Mouse (Mus musculus): ENCODE results near the gene Fpr1. TPM values are rescaled to one million over a fixed set of nuclear protein-coding genes. Genes with fewer than 3 reads are reported as not detected.

Gene Fpr1
- polyA plus RNA-seq, 1 experiment from 2014 or later: 0.30 TPM

GRCm38 (mm10) chr17:17829052-17829785 is 54.5 kb downstream of the Fpr1 start:
- no peak for ATAC-seq
- H3K9me3 ChIP-seq (ENCODE audit: control insufficient read depth, low read length): no peaks in the 10 kb centered on the region
- peak overlapping the region; percentile 87 for H3K4me3 ChIP-seq (ENCODE audit: low read length)
- H3K4me2 ChIP-seq (ENCODE audit: low read length): peak overlapping the region; percentile 84
- peaks cover 27% of the 10 kb centered on the region for H3K4me1 ChIP-seq (ENCODE audit: control insufficient read depth, insufficient read depth, low read depth, low read length)
- H3K27ac ChIP-seq (ENCODE audit: low read depth, low read length): peak overlapping the region; percentile 100
- H3K9ac ChIP-seq (ENCODE audit: low read depth, low read length): peak overlapping the region; percentile 98
- 0 out of 2 replicates have a peak, but pooled peaks cover 3% of the 10 kb centered on the region for H3K36me3 ChIP-seq (ENCODE audit: control insufficient read depth, insufficient read depth, low read length)
- 3% methylated on average over 6 of the region's 6 CpGs for WGBS
- H3K27me3 ChIP-seq (replicated peaks; ENCODE audit: control insufficient read depth, insufficient read depth, low read length): no peaks in the 10 kb centered on the region

DNA sequence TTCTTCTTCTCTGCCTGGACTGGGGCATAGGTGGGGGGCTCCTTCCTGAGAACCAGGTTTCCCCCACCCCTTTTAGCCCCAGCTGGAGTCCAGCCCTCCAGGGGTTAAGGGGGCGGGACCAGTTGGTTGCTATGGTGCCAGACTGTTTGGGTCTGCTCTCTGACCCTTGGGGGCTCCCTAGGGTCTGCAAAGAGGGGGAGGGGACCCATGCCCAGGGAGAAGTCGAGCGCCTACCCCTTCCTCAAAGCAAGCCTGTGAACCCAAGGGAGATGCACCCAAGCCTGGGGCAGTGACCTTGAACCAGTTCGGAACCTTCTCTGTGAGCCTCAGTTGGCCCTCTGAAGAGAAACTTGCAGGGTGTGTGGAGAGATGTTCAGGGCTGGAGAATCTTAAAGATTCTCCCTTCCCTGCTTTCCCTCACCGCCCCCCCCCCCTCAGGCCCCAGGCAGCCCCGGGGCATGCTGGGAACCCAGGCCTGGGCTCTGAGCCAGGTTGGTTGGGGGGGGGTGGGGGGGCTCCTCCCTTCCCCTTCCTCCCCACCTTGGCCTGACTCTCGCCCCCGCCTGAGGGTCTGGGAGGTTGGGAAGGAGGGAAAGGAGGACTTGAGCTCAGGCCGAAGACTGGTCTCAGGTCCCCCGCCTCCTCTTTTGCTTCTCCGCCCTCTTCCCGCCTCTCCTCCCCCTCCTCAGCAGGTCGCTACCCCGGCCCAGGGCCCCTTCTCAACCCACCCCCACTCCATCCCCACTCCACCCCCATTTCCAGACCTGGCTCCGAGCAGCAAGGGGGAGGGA is 55.4 kb downstream of the Fpr1 start:
- Histone ChIP-seq H3K27me3 (replicated peaks; ENCODE audit: control insufficient read depth, insufficient read depth, low read length) (no peaks in the 10 kb centered on the region), H3K9ac (ENCODE audit: low read depth, low read length) (peak overlapping the region; percentile 98), H3K27ac (ENCODE audit: low read depth, low read length) (peak overlapping the region; percentile 100), H3K4me1 (ENCODE audit: control insufficient read depth, insufficient read depth, low read depth, low read length) (peaks cover 22% of the 10 kb centered on the region), H3K4me3 (ENCODE audit: low read length) (peak overlapping the region; percentile 87), H3K9me3 (ENCODE audit: control insufficient read depth, low read length) (no peaks in the 10 kb centered on the region), H3K4me2 (ENCODE audit: low read length) (peak overlapping the region; percentile 84), H3K36me3 (ENCODE audit: control insufficient read depth, insufficient read depth, low read length) (0 out of 2 replicates have a peak, but pooled peaks cover 3% of the 10 kb centered on the region)
- 1% methylated on average over 12 of the region's 15 CpGs for WGBS
- ATAC-seq: peak; percentile 46

- Histone ChIP-seq H3K9ac (ENCODE audit: low read depth, low read length) (peak overlapping the region; percentile 98), H3K9me3 (ENCODE audit: control insufficient read depth, low read length) (no peaks in the 10 kb centered on the region), H3K4me3 (ENCODE audit: low read length) (peak overlapping the region; percentile 87), H3K27ac (ENCODE audit: low read depth, low read length) (peak overlapping the region; percentile 100), H3K4me1 (ENCODE audit: control insufficient read depth, insufficient read depth, low read depth, low read length) (peaks cover 22% of the 10 kb centered on the region), H3K4me2 (ENCODE audit: low read length) (peak overlapping the region; percentile 84), H3K27me3 (replicated peaks; ENCODE audit: control insufficient read depth, insufficient read depth, low read length) (no peaks in the 10 kb centered on the region), H3K36me3 (ENCODE audit: control insufficient read depth, insufficient read depth, low read length) (0 out of 2 replicates have a peak, but pooled peaks cover 3% of the 10 kb centered on the region)
- ATAC-seq: peak; percentile 16
- WGBS: under 1% methylated on average over 13 of the region's 13 CpGs
These were observed 56.0 kb downstream of the Fpr1 start for GRCm38 (mm10) chr17:17827658-17828190.

DNA sequence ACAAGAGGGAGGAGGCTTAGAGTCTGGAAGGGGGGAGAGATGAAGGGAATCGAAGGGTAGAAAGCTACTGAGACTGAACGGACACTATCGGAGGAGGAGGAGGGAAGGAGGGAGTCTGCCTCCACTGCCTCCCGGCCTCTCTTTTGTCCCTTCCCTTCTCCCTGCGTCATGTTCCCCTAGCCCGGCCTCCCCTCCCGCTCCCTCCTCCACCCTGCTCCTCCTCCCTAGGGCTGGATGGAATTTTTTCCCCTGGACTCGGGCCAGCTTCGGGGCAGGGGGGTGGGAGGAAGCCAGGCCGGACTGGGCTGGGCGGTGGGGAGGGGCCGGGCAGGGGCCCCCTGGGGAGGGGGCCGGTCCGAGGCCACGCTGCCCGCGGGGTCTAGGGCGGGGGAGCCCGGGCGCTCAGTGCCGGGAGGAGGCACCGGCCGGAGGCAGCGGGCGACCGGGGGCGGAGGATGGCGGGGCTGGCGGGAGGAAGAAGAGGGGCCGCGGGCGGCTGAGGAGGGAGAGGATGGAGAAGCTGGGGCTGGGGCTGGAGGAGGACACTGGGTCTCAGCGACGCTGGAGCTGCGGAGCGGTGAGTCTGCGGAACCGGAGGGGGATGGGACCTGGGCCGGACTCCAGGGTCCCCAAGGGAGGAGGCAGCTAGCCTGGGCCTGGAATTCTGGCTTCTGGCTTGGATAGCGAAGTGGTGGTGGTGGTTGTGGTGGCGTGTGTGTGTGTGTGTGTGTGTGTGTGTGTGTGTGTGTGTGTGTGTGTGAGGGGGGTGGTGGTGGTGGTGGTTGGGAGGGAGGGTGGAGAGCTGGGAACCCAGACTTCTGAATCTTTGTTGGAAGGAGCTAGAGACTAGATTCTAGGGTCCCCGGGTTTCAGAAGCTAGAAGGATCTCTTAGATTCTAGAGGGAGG is 56.7 kb downstream of the Fpr1 start, which contains the start of gene Spaca6:
Gene Spaca6 (plus strand): TSS at position 408 of the 907 bp plus-strand sequence.
- peak; percentile 84 for ATAC-seq
- peak within 1 kb of the TSS; percentile 84 for H3K4me2 ChIP-seq (ENCODE audit: low read length)
- no peaks in the 10 kb centered on the region for H3K27me3 ChIP-seq (replicated peaks; ENCODE audit: control insufficient read depth, insufficient read depth, low read length)
- no peaks in the 10 kb centered on the region for H3K9me3 ChIP-seq (ENCODE audit: control insufficient read depth, low read length)
- WGBS: under 1% methylated on average over 41 of the region's 42 CpGs
- H3K27ac ChIP-seq (ENCODE audit: low read depth, low read length): peak within 1 kb of the TSS; percentile 100
- H3K4me1 ChIP-seq (ENCODE audit: control insufficient read depth, insufficient read depth, low read depth, low read length): peaks cover 22% of the 10 kb centered on the region
- no peaks in the 10 kb centered on the region for H3K36me3 ChIP-seq (ENCODE audit: control insufficient read depth, insufficient read depth, low read length)
- H3K4me3 ChIP-seq (ENCODE audit: low read length): peak within 1 kb of the TSS; percentile 87
- H3K9ac ChIP-seq (ENCODE audit: low read depth, low read length): peak within 1 kb of the TSS; percentile 98

MicroRNA genes within 50 kb of the gene (microRNA counts, 519-probe panel; counts per million panel counts)
- 3,846 counts per million, percentile 96 among the panel's probes with 10 or more counts for microRNA mmu-let-7e
- microRNA mmu-miR-125a-3p: 2,731 counts per million, percentile 72 among the panel's probes with 10 or more counts
- 4,264 counts per million, percentile 99 among the panel's probes with 10 or more counts for microRNA mmu-miR-125a-5p
- 3,408 counts per million, percentile 89 among the panel's probes with 10 or more counts for microRNA mmu-miR-99b

Small RNA genes within 50 kb of the gene (microRNA-seq; reads per million reads assigned to microRNA genes)
- gene Gm25927 (not detected), gene Mir125a (5,308 reads per million, percentile 91 among the genes with 10 or more reads in this experiment), gene Mir99b (20,921 reads per million, percentile 98 among the genes with 10 or more reads in this experiment), gene Mirlet7e (not detected)

Other genes with a start within 250 kb of the Fpr1 start
- not detected in 2 replicates for gene Vmn2r90, start 180.2 kb downstream of the Fpr1 start, polyA plus RNA-seq (2015; fragmentation: Nextera tagmentation; extraction: Ambion mirVana)
- 24.4 and 24.6 TPM in 2 replicates for gene Spaca6, start 56.8 kb downstream of the Fpr1 start, polyA plus RNA-seq (2015; fragmentation: Nextera tagmentation; extraction: Ambion mirVana)
- 1.7 TPM in 2 replicates for gene Has1, start 28.7 kb downstream of the Fpr1 start, polyA plus RNA-seq (2015; fragmentation: Nextera tagmentation; extraction: Ambion mirVana)
- 0.31 and 0.41 TPM in 2 replicates for gene Fpr2, start 3.9 kb upstream of the Fpr1 start, polyA plus RNA-seq (2015; fragmentation: Nextera tagmentation; extraction: Ambion mirVana)
- gene Fpr3, start 3.9 kb upstream of the Fpr1 start, polyA plus RNA-seq (2015; fragmentation: Nextera tagmentation; extraction: Ambion mirVana): not detected in 2 replicates
- gene Fpr-rs4, start 137.8 kb upstream of the Fpr1 start, polyA plus RNA-seq (2015; fragmentation: Nextera tagmentation; extraction: Ambion mirVana): not detected in 2 replicates
- 0.03 TPM in 1 of 2 replicates, not detected in the other for gene Vmn2r124, start 165.5 kb upstream of the Fpr1 start, polyA plus RNA-seq (2015; fragmentation: Nextera tagmentation; extraction: Ambion mirVana)
- not detected in 2 replicates for gene Vmn2r91, start 201.1 kb upstream of the Fpr1 start, polyA plus RNA-seq (2015; fragmentation: Nextera tagmentation; extraction: Ambion mirVana)